Mouse (Mus musculus) right cerebral cortex, adult 2 months (tissue): ENCODE measurements around the gene Klhl24.

ENCODE experiments used
- DNase-seq, 2 experiments: peaks; one replicate each; pipeline ENCODE4 v3.0.0; 2021 to 2022; ENCODE audit warnings: low spot score in 2 of 2

The Klhl24 gene

DNA sequence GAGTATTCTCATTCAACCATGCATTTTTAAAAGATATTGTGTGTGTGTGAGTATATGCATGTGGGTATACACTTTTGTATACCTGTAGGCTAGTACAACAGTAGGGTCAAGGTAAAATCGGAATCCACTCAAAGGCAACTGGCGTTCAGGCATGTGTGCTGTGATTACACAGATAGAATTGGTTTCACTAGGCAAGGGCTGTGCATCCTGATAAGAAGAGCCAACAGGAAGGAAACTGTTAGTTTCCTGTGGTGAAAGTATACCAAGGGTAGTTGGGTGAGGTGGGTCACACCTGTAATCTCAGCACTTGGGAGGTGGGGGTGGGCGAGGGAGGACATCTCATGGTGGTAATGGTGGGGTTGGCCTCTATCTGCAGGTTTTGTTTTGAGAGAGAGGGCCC lies 47.2 kb downstream of the Klhl24 start:
- no peak for DNase-seq

DNA sequence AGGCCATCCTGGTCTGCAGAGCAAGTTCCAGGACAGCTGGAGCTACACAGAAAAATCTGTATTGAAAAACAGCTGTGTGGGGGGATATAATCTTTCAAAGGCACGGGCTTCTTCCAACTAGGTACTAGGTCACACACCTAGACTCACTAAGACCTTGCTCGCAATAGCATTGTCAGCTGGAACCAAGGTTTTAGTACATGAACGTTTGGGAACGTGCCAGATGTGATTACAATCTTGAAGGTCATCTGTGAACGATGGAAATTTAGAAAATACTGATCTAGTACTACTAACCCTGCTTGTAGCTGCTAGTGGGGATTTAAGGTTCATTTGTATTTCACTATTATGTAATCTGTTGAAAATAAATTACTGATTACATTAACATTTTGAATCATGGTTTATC lies 54.6 kb downstream of the Klhl24 start:
- no peak for DNase-seq

DNA sequence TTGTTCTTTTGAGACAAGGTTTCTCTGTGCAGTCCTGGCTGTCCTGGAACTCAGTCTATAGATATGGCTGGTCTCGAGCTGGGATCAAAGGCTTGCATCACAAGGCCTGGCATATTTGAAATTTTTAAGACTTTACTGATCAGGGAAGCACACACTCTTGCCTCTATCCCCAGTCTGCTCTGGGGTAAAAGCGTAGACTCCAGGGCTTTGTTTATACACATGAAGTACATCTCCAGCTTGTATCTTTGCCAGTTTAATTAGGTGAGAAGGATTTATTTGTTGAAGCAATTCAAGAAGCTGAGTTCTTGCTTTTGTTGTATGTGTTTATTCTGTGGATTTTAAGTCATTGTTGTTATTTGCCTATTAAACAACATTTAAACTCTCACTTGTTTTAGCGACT lies 56.4 kb downstream of the Klhl24 start:
- DNase-seq = no peak

DNA sequence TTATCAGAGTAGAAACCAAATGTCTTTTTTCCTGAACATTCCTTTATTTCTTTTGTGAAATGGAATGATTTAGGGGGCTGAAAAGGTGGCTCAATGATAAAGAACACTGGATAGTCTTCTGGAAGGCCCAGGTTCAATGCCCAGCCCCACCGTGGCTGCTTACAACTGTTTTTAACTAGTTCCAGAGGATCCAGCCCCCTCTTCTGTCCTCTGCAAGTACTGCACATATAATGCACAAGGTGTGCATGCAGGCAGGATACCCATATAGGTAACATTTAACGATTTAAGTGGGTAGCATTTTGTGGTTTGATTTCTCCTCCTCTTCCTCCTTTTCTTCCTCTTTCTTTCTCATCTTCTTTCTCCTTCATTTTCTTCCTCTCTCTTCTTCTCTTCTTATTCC lies 62.8 kb downstream of the Klhl24 start:
- no peak for DNase-seq

DNA sequence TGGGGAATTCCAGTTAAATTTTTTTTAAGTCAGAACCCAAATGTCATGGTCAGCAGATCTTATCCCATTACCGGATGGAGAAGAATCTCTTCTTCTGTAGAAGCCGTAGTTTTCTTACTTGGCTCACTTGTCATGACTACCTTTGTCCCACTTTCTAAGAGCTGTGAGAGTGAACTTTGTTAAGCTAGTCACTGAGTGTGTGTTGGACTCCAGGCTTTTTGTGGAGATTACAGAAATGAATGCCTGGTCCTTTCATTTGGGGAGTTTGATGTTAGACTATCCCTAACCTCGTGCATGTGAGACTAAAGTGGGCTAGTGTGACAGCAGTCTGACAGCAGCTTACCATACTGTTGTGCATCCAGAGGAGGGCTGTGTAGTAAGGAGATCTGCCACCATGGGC lies 71.7 kb downstream of the Klhl24 start:
- no peak for DNase-seq

GRCm38 (mm10) chr16:20169471-20170106 lies 72.2 kb downstream of the Klhl24 start:
- DNase-seq = no peak
